Mouse (Mus musculus): ENCODE results near the gene Ier5l. TPM values are rescaled to one million over a fixed set of nuclear protein-coding genes. Genes with fewer than 3 reads are reported as not detected.

Gene Ier5l
- polyA plus RNA-seq (2012; fragmentation: generic; extraction: Trizol) = 10 to 100 TPM; 57.3 to 74.9 TPM

DNA sequence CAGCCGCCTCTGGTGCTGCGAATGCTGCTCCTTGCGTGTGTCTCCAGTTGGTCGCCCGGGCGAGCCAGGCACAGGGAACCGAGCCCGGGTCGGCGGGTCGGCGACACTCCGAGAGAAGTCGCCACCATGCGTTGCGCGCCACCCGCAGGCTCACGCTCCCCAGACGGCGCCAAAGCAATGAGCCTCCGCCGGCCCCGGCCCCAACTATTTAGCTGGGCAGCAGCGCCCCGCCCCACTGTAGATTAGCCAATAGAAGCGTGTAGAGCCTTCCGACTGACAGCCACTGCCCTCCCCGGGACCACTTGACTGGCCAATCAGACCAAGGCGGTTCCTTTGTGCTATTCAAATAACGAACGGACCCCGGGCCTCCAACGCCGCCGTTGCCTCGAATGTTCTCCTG is at the start of gene Ier5l:
Ier5l (minus strand) TSS at position 181 of the 400 bp plus-strand sequence.

Other genes with a start within 250 kb of the Ier5l start
- gene Lrrc8a, start 236.5 kb downstream of the Ier5l start, polyA plus RNA-seq (2012; fragmentation: generic; extraction: Trizol) = 10 to 100 TPM in 1 of 2 experiments, 1 to 10 TPM in 1; 3.1 to 16.0 TPM
- under 1 TPM in 1 of 2 experiments, not detected in 1; 0.93 TPM for gene Gm28035, start 233.7 kb downstream of the Ier5l start, polyA plus RNA-seq (2012; fragmentation: generic; extraction: Trizol)
- gene Phyhd1, start 208.0 kb downstream of the Ier5l start, polyA plus RNA-seq (2012; fragmentation: generic; extraction: Trizol) = 10 to 100 TPM in 1 of 2 experiments, 1 to 10 TPM in 1; 1.5 to 68.0 TPM
- gene Gm28038, start 193.2 kb downstream of the Ier5l start, polyA plus RNA-seq (2012; fragmentation: generic; extraction: Trizol) = under 1 TPM in 1 of 2 experiments, not detected in 1; 0.13 TPM
- 10 to 100 TPM; 17.9 to 22.9 TPM for gene Dolk, start 187.9 kb downstream of the Ier5l start, polyA plus RNA-seq (2012; fragmentation: generic; extraction: Trizol)
- 10 to 100 TPM; 20.9 to 25.4 TPM for gene Nup188, start 187.8 kb downstream of the Ier5l start, polyA plus RNA-seq (2012; fragmentation: generic; extraction: Trizol)
- 10 to 100 TPM; 66.1 to 76.8 TPM for gene Sh3glb2, start 114.9 kb downstream of the Ier5l start, polyA plus RNA-seq (2012; fragmentation: generic; extraction: Trizol)
- 10 to 100 TPM; 11.1 to 13.4 TPM for gene Miga2, start 110.0 kb downstream of the Ier5l start, polyA plus RNA-seq (2012; fragmentation: generic; extraction: Trizol)
- 10 to 100 TPM in 1 of 2 experiments, 1 to 10 TPM in 1; 6.2 to 11.9 TPM for gene Dolpp1, start 82.0 kb downstream of the Ier5l start, polyA plus RNA-seq (2012; fragmentation: generic; extraction: Trizol)
- gene Crat, start 58.4 kb downstream of the Ier5l start, polyA plus RNA-seq (2012; fragmentation: generic; extraction: Trizol) = 10 to 100 TPM; 18.0 to 41.9 TPM
- 100 to 1,000 TPM; 190 to 281 TPM for gene Ptpa, start 58.2 kb downstream of the Ier5l start, polyA plus RNA-seq (2012; fragmentation: generic; extraction: Trizol)
- 1 to 10 TPM in 1 of 2 experiments, under 1 TPM in 1; 0.12 to 6.2 TPM for gene Cstad, start 120.8 kb upstream of the Ier5l start, polyA plus RNA-seq (2012; fragmentation: generic; extraction: Trizol)